Mouse (Mus musculus) regulatory T cell (primary cell): ENCODE measurements at regions not wholly inside any gene's neighbourhood (a gene's known extent, or its start where the extent isn't known, plus 50 kb on each side); places are given as distances from the start of the nearest gene placed in this dataset.

ENCODE experiments used
- in situ Hi-C: fragments of 300-600 bp; cut with MboI, MseI; formaldehyde crosslinking; loops from one replicate; pipeline ENCODE4 v1.15.1; 2025; ENCODE audit warnings: high pct_unique_total_duplicates

DNA sequence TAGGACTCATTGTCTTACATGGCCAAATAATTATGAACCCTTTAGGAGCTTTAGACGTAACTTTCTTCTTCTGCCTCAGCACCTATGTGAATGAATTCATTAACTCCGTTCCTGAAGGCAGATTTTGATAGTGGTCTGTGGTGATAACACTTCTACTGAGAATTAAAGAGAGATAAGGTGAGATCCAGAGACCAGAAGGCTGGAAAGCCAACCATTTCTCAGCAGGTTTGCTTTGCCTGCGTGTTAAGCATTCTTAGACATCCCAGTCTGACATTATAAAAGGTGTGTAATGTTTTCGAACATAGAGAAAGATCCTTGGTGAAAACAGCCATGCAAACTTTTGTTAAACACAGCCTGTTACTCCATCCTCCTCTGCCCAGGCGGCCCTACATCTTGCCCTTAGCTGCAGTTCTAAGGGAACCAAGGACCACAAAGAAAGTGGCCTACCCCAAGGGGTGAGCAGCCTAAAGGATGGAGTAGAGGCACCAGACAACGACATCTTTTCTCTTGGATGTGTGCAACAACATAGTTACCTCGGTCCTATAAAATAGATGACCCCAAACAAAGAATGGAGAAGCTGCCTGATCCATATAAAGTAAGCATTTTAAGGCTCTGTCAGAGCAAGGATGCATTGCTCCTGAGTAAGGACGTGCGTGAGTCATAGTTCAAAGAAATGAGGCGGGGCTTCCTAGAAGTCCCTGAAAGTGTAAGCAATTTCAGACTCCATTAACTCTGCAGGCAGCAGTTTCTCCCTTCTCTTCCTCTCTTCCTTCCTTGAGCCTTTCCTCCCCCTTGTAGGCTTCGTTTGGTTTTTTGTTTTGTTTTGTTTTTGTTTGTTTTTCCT lies 55.1 kb upstream of the Xpr1 start:
- in situ Hi-C loops: loop anchor here (5.0 kb wide), 1 partner anchor 55 kb away; no protein-coding TSS in a partner anchor

DNA sequence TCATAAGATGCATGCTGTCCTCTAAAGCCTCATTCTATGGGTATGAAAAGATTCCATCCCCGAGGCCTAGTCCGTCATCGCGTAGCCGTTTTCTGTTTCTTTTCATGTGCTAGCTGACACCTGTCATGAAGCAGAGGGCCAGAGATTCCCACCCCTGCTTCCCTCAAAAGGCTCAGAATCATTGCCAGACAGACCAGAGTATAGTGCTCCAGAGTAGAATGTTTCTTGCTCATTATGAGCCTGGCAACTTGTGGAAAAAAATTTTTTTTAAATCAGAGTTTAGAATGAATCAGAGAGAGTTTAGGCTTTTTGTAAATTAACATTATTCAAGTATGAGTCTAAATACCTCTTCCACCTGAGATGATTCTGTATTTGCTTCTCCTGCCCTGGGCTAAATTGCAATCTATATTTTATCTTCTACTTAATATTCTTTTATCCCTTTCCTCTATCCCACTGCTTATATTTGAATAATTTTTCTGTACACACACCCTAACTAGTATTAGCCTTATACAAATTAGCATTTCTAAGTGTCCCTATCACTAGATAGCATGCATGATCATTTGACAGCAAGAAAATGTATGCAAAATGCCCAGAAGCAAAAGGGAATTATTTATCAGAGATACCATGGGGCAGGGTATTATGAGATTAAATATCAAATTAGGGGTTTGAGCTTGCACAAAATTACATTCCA lies 55.9 kb upstream of the Xpr1 start:
- in situ Hi-C loops: loop anchor here (5.0 kb wide), 1 partner anchor 54 kb away; no protein-coding TSS in a partner anchor

DNA sequence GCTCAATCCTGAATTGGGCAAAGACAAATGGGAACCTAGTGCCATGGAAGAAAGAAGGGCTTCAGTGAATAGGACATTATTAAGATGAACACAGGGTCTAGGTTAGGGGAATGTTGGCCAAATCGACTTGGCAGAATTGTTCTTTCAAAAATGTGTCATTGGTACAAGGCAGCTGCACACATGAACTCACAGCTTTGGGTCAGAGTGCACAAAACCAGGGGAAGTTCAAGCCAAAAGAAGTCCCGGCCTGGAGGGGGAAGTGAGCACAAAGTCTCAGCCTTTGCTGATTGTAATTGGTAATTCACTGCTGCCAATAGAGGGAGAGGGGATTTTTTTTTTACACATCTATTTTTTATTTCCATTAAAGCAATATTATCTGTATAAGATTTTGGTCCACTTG lies 57.8 kb upstream of the Xpr1 start:
- in situ Hi-C loops: loop anchor here (5.0 kb wide), 1 partner anchor 52 kb away; no protein-coding TSS in a partner anchor

DNA sequence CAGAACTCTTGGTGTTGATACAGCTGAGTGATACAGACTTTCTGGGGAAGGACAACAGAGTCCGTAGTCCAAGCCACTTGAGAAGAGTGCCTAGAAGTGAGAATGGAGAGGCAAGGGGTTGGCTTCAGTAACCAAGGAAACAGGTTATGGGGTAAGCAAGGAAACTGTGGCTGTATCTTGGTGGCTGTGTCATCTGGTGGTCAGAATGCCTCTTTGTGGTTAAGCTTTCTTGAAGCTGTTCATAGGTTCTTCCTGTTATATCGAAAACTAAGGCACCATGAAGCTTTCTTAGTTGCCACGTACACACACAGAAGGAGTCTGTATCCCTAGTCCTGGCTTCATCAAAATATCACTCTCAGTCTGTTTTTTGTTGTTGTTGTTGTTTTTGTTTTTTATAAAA lies 59.0 kb upstream of the Xpr1 start:
- in situ Hi-C loops: no loop called here

DNA sequence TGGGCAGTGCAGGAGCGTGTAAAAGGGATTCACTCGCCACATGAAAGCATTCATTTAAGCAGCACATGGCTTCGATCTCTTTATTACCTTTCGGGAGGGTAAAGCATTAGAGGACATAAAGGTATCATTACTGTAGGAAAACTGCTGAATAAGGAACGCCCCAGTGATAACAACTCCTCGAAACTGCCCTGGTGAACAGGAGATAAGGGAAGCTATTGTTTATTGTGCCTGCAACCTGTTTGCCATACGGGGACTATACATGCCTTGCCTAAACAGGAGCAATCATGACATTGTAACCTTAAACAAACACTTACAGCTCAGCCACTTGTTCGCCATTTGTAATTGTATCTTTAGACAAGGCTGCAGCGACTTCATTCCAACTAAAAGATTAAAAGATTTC lies 64.9 kb upstream of the Xpr1 start:
- in situ Hi-C loops: no loop called here

DNA sequence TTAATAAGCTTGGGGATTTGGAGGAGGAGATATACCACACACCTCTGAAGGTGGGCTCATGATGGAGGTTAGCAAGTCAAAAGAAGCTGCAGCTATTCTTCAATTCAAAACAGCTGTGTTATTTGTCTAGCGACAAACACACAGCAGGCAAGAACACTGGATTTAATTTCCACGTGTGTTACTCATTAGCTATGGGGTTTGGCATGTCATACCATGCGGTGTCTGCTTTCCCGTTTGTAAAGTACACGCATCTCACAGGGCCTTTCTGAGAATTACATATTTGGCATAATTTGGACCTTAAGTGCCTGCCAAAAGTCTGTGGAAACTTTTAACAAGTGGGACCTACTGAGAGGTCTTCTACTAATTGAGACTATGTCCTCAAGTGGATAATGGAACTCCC lies 65.5 kb upstream of the Xpr1 start:
- in situ Hi-C loops: no loop called here

DNA sequence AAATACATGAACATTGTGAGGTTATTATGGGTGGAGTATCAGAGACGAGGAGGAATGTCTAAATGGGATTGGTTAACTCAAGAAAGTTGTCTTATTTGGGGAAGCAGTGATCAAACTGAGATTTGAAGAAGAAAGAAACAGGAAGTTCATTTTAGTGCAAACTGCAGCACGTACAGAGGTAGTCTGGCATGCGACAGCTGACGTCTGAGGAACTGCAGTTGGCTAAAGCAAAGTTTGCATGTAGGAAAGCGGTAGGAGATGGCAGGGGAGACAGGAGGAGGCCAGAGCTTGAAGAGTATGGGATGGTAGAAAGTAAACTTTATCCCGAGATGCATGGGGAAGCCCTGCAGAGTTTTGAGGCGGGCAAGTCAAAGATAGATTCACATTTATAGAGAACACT lies 66.5 kb upstream of the Xpr1 start:
- in situ Hi-C loops: no loop called here

DNA sequence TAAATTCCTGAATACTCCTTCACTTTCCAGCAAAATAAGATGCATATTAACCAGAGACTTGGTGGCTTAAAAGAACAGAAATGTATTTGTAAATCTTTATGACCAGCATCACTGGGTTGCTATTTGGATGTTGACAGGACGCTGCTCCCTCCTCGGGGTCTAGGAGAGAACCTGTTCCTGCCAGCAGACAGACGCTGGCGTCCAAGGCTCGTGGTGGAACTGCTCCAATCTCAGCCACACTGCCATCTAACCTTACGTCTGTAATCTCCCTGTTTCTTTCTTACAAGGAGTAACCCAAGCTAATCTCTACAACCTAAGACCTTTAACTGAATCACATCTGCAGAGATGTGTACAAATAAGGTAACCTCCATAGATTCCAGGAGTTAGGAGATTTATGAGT lies 70.1 kb upstream of the Acbd6 start:
- in situ Hi-C loops: no loop called here

DNA sequence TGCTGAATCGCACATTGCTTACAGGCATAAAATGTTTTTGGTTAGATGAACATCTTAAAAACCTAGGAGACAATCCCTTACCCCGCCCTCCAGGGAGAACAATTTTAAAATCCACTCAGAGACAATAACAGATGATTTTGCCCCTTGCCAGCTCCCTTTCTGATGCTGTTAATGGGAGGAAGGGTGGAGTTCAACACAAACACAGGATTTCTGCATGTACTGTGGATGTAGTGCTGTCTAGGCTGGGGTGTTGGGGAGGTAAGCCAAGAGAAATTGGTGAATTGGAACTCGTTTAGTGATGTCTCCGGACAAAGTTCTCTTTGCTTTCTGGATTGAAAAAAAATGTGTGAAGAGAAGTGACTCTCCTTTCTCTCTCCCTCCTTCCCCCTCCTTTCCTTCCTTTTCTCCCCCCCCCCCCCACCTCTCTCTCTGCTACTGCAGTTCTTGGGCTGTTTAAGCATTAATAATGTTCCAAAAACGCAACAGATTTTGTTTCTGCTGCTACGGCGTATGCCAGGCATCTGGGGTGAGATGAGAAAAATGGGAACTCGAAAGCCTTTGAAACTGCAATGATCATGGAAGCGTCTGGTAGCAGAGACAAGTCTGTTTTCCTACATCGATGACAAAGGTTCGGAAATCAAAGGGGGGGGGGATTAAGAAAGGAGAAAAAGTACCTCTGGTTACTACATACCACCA lies 68.8 kb upstream of the Acbd6 start:
- in situ Hi-C loops: no loop called here

DNA sequence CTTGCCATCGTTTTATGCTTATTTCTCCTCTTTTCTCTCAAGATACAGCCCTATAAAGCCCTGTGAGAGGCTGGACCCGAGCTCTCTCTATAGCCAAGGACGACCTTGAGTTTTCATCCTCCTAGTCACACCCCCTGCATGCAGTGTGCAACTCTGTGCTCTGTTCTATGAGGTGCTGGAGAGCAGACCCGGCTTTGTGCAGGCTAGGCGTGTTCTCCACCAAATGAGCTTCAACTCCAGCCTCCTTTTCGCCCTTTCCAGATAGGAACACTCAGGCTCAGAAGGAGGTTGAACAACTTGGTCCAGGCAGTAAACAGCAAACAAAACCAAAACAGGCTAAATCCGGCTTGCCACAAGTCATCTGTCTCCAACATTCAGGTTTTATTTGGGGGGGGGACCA lies 67.8 kb upstream of the Acbd6 start:
- in situ Hi-C loops: no loop called here

DNA sequence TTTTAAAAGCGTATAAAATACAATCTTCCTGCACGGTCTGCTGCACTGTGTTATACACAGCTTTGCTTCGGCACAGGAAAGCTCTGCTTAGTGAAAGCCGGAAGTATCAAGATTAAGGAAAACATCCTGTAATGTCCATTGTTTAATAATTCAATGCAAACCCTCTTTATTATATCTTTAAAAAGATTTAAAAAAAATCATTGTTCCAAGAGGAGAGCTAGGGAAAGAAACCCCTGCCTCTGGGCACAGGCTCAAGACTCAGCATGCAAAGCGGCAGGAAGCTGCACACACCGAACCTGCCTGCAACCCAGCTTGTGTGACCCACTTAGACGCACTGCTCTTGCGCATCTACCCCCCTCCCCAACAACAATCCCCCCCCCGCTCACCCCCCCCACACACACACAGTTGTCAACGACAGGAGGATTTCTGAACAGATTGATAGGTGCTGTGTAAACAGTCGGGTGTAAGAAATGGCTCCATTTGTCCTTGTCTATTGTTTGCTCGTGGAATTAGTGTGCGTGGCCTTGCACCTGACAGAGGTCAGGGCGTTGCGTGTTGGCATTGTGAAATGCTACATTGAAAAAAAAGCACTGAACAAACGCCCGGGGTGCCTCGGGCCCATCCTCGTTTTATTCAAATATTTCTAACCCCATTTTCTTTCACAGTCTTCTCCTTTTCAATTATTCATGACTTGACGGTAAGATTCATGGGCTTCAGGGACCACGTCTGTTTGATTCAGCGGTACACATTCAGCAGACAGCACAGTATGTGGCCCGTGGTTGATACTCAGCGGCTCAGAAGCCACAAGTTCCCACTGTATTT lies 66.5 kb upstream of the Acbd6 start:
- in situ Hi-C loops: no loop called here

DNA sequence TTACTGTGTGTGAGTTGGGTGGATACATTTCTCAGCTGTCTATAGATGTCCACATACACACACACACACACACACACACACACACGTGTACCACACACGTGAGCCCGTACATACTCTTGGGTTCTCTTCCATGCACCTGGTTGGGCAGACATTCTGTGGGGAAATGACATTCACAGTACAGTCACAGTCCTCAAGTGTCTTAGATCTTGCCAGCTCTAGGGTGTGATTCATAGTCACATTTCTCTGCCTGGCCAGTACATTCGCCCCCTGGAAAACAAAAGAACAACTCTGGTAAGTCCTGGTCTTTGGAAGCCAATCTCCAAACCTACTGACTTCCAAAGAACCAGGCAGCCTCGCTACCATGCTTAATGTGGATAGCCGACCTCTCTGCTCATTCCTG lies 64.6 kb upstream of the Acbd6 start:
- in situ Hi-C loops: no loop called here

DNA sequence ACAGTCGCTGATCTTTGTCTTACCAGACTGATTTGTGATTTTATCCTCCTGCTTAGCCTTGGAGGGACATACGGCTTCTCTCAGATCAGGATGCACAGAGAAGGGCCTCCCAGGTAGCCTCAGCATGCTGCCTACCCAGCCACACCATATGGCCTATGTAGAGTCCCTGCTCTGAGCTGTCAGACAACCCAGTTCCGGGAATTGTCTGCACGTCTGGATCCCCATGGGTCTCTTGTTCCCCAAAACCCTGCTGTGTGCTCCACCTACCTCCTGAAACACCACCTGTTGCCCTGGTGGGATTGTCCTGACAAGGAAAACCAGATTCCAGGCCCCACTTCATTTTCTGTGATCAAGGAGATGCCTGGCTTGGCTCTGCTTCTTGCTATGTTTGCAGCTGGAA lies 64.1 kb upstream of the Acbd6 start:
- in situ Hi-C loops: no loop called here

DNA sequence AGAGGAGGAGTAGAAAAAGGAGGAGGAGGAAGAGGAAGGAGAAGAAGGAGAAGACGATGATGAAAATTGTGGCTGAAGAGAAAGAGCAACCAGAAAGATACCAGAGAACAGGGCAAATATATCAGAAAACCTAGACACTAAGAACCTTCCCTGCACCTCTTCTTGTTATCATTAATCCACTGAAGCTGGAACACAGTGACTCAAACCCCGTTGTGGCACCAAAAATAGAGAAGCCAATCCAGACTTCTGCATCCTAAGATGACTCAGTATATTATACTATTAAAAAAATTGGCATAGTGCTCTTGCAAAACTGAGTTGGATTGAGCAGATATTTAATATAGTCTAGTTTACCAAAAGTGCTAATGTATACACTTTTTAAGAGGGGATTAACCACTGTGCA lies 63.6 kb upstream of the Acbd6 start:
- in situ Hi-C loops: no loop called here

DNA sequence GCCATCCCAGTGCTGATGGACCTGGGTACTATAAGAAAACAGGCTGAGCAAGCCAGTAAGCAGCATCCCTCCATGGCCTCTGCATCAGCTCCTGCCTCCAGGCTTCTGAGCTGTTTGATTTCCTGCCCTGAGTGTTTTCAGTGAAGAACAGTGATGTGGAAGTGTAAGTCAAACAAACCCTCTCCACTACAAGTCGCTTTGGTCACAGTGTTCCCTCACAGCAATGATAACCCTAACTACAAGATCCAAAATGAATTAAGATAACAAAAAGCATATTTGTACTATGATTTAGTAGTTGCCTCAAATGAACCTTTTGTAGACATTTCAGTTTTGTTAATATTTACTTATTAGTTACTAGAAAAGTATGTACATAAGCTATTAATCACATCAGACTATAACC lies 58.2 kb upstream of the Acbd6 start:
- in situ Hi-C loops: no loop called here

DNA sequence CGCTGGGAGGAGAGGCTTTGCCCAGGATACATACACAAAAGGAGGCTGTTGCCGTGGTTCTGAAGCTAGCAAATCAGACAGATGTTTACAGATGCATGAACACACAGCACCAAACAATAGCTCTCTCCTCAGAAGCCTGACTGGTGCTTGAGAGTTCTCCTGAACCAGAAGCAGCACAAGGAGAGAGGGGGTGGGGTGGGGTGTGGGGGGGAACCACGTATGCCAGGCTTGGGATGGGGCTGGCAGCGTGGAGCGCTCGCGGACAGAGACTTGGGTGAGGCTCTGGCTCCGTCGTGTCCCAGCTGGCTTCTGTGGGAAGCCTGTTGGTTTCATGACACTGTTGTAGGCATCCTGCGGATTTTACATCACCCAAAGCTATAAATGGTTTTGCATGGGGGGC lies 55.1 kb upstream of the Acbd6 start:
- in situ Hi-C loops: no loop called here

DNA sequence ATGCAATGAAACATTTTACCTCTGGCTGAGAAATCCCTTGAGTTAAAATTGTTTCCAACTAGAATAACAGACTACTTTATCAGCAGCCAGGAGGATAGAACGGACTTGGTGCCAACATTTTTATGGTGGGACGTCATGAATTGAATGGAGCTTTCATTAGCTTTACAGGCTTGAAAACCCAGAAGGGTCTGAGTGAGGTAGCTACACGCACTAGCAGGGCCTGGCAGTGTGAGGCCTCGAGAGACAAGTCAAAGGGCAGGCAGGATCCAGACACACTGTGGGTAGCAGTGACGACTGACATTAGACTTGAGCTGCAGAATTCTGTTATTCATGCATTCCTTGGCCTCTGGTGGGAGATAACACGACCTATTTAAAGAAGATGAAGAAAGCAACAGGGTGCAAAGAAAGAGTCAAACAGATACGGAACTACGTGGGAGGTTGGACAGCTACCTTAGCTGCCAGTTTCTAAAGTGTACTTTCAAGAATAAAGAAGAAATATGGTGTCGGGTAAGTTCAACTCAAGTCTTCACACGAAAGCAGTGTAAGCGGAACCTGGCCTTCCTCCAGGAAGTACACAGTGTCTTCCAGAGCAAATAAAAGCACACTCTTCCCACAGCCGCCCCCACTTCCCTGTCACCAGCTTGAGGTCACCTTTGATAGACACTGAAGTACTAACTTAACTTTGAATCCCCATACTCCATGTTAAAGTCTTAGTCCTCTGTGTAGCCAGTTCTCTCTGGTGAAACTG lies 53.2 kb upstream of the Acbd6 start:
- in situ Hi-C loops: no loop called here

DNA sequence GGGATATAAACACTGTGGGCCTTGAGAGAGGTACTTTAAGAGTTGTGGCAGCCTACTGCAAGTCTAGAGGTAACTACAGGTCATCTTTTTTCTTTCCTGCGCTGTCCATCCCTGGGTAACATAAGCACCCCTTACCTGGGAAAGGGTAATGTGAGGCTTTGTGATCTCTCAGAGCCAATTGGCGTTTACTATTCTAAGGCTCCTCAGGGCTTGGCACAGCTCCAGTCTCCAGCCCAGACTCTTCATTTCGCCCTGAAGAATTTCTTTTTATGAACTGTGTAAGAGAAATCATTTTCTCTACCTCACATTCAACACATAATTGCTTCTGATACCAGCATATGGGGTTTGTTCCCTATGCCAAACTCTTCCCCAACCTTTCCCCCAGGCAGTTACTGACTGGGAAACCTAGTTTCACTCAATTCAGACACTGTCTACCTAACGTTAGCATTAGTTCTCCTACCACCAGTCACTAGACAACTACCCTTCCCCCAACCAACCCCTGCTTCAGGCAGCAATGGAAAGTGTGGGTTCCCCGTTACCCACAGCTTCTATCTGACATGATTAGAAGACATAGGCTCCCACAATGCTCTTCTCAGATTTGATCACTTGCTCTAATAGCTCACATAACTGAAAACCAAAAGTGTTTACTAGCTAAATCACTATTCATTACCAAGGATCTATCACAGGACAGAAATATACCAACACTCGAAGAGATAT lies 52.4 kb upstream of the Acbd6 start:
- in situ Hi-C loops: no loop called here
